In the genomic region with DNA sequence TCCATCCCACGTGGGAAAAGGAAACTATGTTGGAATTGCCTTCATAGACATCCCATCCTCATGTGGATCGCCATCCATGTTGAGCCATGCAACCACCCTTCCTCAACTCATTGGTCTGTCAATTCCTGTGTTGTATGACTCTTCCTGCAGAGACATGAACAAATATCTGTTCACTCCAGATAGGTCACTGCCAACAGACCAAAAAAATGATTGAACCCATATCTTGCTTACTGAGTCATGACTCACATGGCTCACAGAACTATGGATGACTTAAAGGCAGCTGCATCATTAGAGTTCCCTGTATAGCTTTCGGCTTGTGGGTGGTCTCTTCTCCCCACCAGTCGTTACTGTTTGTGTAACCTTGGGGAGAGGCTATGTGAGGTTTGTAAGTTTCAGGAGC, we compare ENCODE assay signal across 26 mouse cellular contexts. TPM values are rescaled to one million over a fixed set of nuclear protein-coding genes. Genes with fewer than 3 reads are reported as not detected.
DNase-seq lines count a peak whose midpoint lies in the region; ATAC-seq and TF ChIP-seq lines count a peak whose summit lies in the region.
"Had no signal": no experiment of that assay in that cellular context is flagged by ENCODE, and none has a peak within 500 bp of the region (broad histone marks: within the 10 kb centered on the region; RNA-seq: fewer than 3 reads in every experiment).

No protein-coding gene starts in this region.

- H3K27me3 ChIP-seq in liver, embryonic 12.5 days (replicated peaks): no peaks in the 10 kb centered on the region
- H3K27me3 ChIP-seq in liver, postnatal 0 days (ENCODE audit: insufficient read depth, low read length): no peaks in the 10 kb centered on the region
- H3K27me3 ChIP-seq in MEL (ENCODE audit: control insufficient read depth in 1 of 2, insufficient read depth in 2 of 2, low read length in 2 of 2): no peaks in the 10 kb centered on the region
- no peaks in the 10 kb centered on the region for H3K27me3 ChIP-seq in kidney, embryonic 14.5 days (ENCODE audit: control insufficient read depth, insufficient read depth, low read length)
- H3K27me3 ChIP-seq: CH12.LX; embryonic facial prominence, embryonic 13.5 days; embryonic facial prominence, embryonic 15.5 days; forebrain, embryonic 12.5 days; forebrain, embryonic 15.5 days had no signal

- peaks cover 55% of the 10 kb centered on the region for H3K4me1 ChIP-seq in liver, embryonic 12.5 days
- peaks cover 22% of the 10 kb centered on the region for H3K4me1 ChIP-seq in liver, postnatal 0 days (ENCODE audit: insufficient read depth)
- H3K4me1 ChIP-seq in MEL (ENCODE audit: control insufficient read depth in 1 of 2, insufficient read depth in 2 of 2, low read length in 2 of 2): peaks cover 2 to 15% of the 10 kb centered on the region in 2 experiments; a peak in 2 of 4 replicates
- 0 out of 2 replicates have a peak, but pooled peaks cover 5% of the 10 kb centered on the region for H3K4me1 ChIP-seq in kidney, embryonic 14.5 days (ENCODE audit: control insufficient read depth, insufficient read depth, low read length)
- H3K4me1 ChIP-seq: embryonic facial prominence, embryonic 13.5 days; embryonic facial prominence, embryonic 15.5 days; forebrain, embryonic 15.5 days had no signal

- H3K4me3 ChIP-seq in liver, embryonic 12.5 days: no peak overlapping the region
- H3K4me3 ChIP-seq in liver, postnatal 0 days (ENCODE audit: low read depth, low read length): no peak overlapping the region
- H3K4me3 ChIP-seq in MEL (ENCODE audit: control insufficient read depth in 1 of 2, insufficient read depth in 1 of 2, low read depth in 2 of 2, low read length in 2 of 2): no peak overlapping the region
- no peak overlapping the region for H3K4me3 ChIP-seq in kidney, embryonic 14.5 days (ENCODE audit: low read length)
- H3K4me3 ChIP-seq: embryonic facial prominence, embryonic 13.5 days; embryonic facial prominence, embryonic 15.5 days; erythroblast, embryonic 14.5 days; forebrain, embryonic 10.5 days; forebrain, embryonic 12.5 days; forebrain, embryonic 15.5 days had no signal

- no peak for TF ChIP-seq CTCF in liver, postnatal 0 days (IDR thresholded peaks at IDR 0.05; ENCODE audit: low read depth)
- no peak for TF ChIP-seq CTCF in MEL (IDR thresholded peaks at IDR 0.05 in 2 of 3, conservative IDR thresholded peaks at IDR 0.05 in 1 of 3; ENCODE audit: control insufficient read depth in 1 of 3, insufficient read depth in 1 of 3, low read depth in 2 of 3, low read length in 3 of 3, poor library complexity in 1 of 3, severe bottlenecking in 1 of 3)

- 0 out of 2 replicates have a peak overlapping the region, but pooled peaks have one; percentile 2 for H3K27ac ChIP-seq in liver, embryonic 12.5 days
- no peak overlapping the region for H3K27ac ChIP-seq in liver, postnatal 0 days (ENCODE audit: low read depth)
- H3K27ac ChIP-seq in MEL (ENCODE audit: control insufficient read depth, low read depth, low read length): no peak overlapping the region
- no peak overlapping the region for H3K27ac ChIP-seq in kidney, embryonic 14.5 days (ENCODE audit: low read depth, low read length)
- H3K27ac ChIP-seq: embryonic facial prominence, embryonic 13.5 days; embryonic facial prominence, embryonic 15.5 days; forebrain, embryonic 10.5 days; forebrain, embryonic 12.5 days; forebrain, embryonic 15.5 days had no signal

- no peak for TF ChIP-seq EP300 in liver, postnatal 0 days (IDR thresholded peaks at IDR 0.05; ENCODE audit: low read depth)
- peak; percentile 52 to 53; a peak in 3 of 4 replicates for TF ChIP-seq EP300 in MEL (IDR thresholded peaks at IDR 0.05; ENCODE audit: low read depth in 1 of 2, low read length in 2 of 2)

- peaks cover 99% of the 10 kb centered on the region for H3K36me3 ChIP-seq in liver, embryonic 12.5 days
- H3K36me3 ChIP-seq in liver, postnatal 0 days (replicated peaks; ENCODE audit: insufficient read depth, low read length): peaks cover 64% of the 10 kb centered on the region
- H3K36me3 ChIP-seq in MEL (ENCODE audit: control insufficient read depth in 1 of 2, insufficient read depth in 2 of 2, low read length in 2 of 2): peaks cover 7 to 28% of the 10 kb centered on the region in 2 experiments; a peak in 3 of 4 replicates
- H3K36me3 ChIP-seq in kidney, embryonic 14.5 days (ENCODE audit: control insufficient read depth, insufficient read depth, low read length): peaks cover 68% of the 10 kb centered on the region

- TF ChIP-seq POLR2A in MEL (IDR thresholded peaks at IDR 0.05; ENCODE audit: control insufficient read depth in 1 of 2, insufficient read depth in 1 of 2, low read depth in 1 of 2, low read length in 2 of 2, poor library complexity in 1 of 2): no peak

- ATAC-seq in liver, embryonic 12.5 days: no peak
- ATAC-seq in liver, postnatal 0 days: no peak
- 0 out of 2 replicates have a peak, but pooled peaks have one; percentile 30 for ATAC-seq in megakaryocyte-erythroid progenitor cell, adult 5-6 weeks (replicated peaks; ENCODE audit: low FRiP score, low TSS enrichment, poor library complexity, severe bottlenecking)
- ATAC-seq in kidney, embryonic 14.5 days (ENCODE audit: low FRiP score, low TSS enrichment): no peak
- ATAC-seq: CD4-positive, CD25-positive, alpha-beta regulatory T cell, adult 4 months; forebrain, embryonic 15.5 days; forebrain, postnatal 0 days had no signal

- H3K9me3 ChIP-seq in liver, embryonic 12.5 days (replicated peaks): no peaks in the 10 kb centered on the region
- H3K9me3 ChIP-seq in liver, postnatal 0 days (ENCODE audit: low read length): no peaks in the 10 kb centered on the region
- H3K9me3 ChIP-seq in MEL (replicated peaks; ENCODE audit: insufficient read depth, low read length): no peaks in the 10 kb centered on the region
- no peaks in the 10 kb centered on the region for H3K9me3 ChIP-seq in kidney, embryonic 14.5 days (ENCODE audit: control insufficient read depth, low read length)
- H3K9me3 ChIP-seq: embryonic facial prominence, embryonic 13.5 days; embryonic facial prominence, embryonic 15.5 days; forebrain, embryonic 10.5 days; forebrain, embryonic 12.5 days; forebrain, embryonic 15.5 days; G1E had no signal

- DNase-seq in liver, postnatal 0 days: no peak
- DNase-seq in MEL (ENCODE audit: low read depth, low spot score): peak; percentile 35
- DNase-seq: adrenal gland, adult 2 months; adrenal gland, postnatal 10 days; adrenal gland, postnatal 25 days; B cell, adult 2 months; cerebellum, adult 11 months; cerebellum, adult 18-20 months; cerebellum, adult 8-10 months; cerebellum, adult 9-11 months; cerebellum, postnatal 14 days; cerebellum, postnatal 36 days; embryo, embryonic 11 days; forebrain, postnatal 0 days had no signal

- H3K9ac ChIP-seq in liver, embryonic 12.5 days: no peak overlapping the region
- H3K9ac ChIP-seq in liver, postnatal 0 days (replicated peaks): no peak overlapping the region
- H3K9ac ChIP-seq in MEL (ENCODE audit: control insufficient read depth, low read depth, low read length, poor library complexity, severe bottlenecking): no peak overlapping the region
- H3K9ac ChIP-seq in kidney, embryonic 14.5 days (ENCODE audit: low read depth, low read length): no peak overlapping the region
- H3K9ac ChIP-seq: embryonic facial prominence, embryonic 13.5 days; embryonic facial prominence, embryonic 15.5 days; forebrain, embryonic 12.5 days; forebrain, embryonic 15.5 days; forebrain, postnatal 0 days had no signal

- TF ChIP-seq RAD21 in MEL (IDR thresholded peaks at IDR 0.05; ENCODE audit: low read depth, low read length): no peak

- WGBS in liver, embryonic 12.5 days (ENCODE audit: insufficient replicate concordance): 84% methylated on average over 4 of the region's 4 CpGs
- WGBS in liver, postnatal 0 days (ENCODE audit: insufficient replicate concordance): 88% methylated on average over 4 of the region's 4 CpGs
- 84% methylated on average over 4 of the region's 4 CpGs for WGBS in kidney, embryonic 14.5 days

- peaks cover 12% of the 10 kb centered on the region for H3K79me2 ChIP-seq in MEL (ENCODE audit: control insufficient read depth, insufficient read depth, low read length, poor library complexity)

- H3K4me2 ChIP-seq in liver, embryonic 12.5 days: no peak overlapping the region
- H3K4me2 ChIP-seq in liver, postnatal 0 days (ENCODE audit: low read depth, low read length): no peak overlapping the region
- no peak overlapping the region for H3K4me2 ChIP-seq in kidney, embryonic 14.5 days (replicated peaks; ENCODE audit: low read depth, low read length)
- H3K4me2 ChIP-seq: embryonic facial prominence, embryonic 13.5 days; embryonic facial prominence, embryonic 15.5 days; forebrain, embryonic 12.5 days; forebrain, embryonic 15.5 days had no signal

TF ChIP-seq in MEL, 35 proteins besides CTCF, POLR2A, EP300 and RAD21:
- 0 out of 2 replicates have a peak, but pooled peaks have one; percentile 15 for TF ChIP-seq GATA1 (IDR thresholded peaks at IDR 0.05; ENCODE audit: low read depth, low read length)
- no peak for TF ChIP-seq HCFC1 (IDR thresholded peaks at IDR 0.05; ENCODE audit: low read depth, low read length)
- peak; percentile 43; the same call in 1 of the 2 replicates for TF ChIP-seq TAL1 (IDR thresholded peaks at IDR 0.05; ENCODE audit: low read length)

RNA-seq across cellular contexts. Expression of a gene that starts 9.3 kb away (rescaled TPM):
- polyA plus RNA-seq in liver, embryonic 12.5 days (2016; fragmentation: Nextera tagmentation; extraction: Ambion mirVana): 162 and 165 TPM in 2 replicates
- polyA plus RNA-seq in liver, postnatal 0 days (2015; fragmentation: Nextera tagmentation; extraction: Ambion mirVana): 92.7 and 97.5 TPM in 2 replicates
- total RNA-seq in MEL (2012; rRNA removed): 108 and 117 TPM in 2 replicates
- polyA plus RNA-seq in MEL (2012; ENCODE audit: insufficient read depth in 1 of 2, insufficient read length in 2 of 2, low read depth in 1 of 2, low replicate concordance in 2 of 2, missing spikeins in 1 of 2): 100 to 1,000 TPM in 1 of 2 experiments, not detected in 1; 180 TPM
- 57.7 and 80.8 TPM in 2 replicates for total RNA-seq in megakaryocyte-erythroid progenitor cell, adult 5-6 weeks (2014; fragmentation: Nextera tagmentation)
- 19.5 and 38.6 TPM in 2 replicates for total RNA-seq in megakaryocyte-erythroid progenitor cell, adult 5-6 weeks (2017)
- polyA plus RNA-seq in kidney, embryonic 14.5 days (2014; fragmentation: Nextera tagmentation; extraction: Ambion mirVana): 132 and 156 TPM in 2 replicates
